Mouse (Mus musculus) T-cell, adult 2 months (primary cell): Measurements from ENCODE around the gene Ube4b.

Experiments used
- DNase-seq: peaks from one replicate; pipeline ENCODE4 v3.0.0; 2022; ENCODE audit warnings: low spot score

Gene Ube4b

GRCm38 (mm10) chr4:149303502-149303901 lies 123.0 kb downstream of the Ube4b start:
- DNase-seq, result no peak

- no peak for DNase-seq
These were observed 123.8 kb downstream of the Ube4b start for GRCm38 (mm10) chr4:149302751-149303150.

- no peak for DNase-seq
These were observed 124.4 kb downstream of the Ube4b start for GRCm38 (mm10) chr4:149302136-149302535.

- no peak for DNase-seq
These were observed 130.0 kb downstream of the Ube4b start for GRCm38 (mm10) chr4:149296501-149296900.

GRCm38 (mm10) chr4:149292984-149293383 lies 133.6 kb downstream of the Ube4b start:
- DNase-seq, result no peak

GRCm38 (mm10) chr4:149291061-149291460 lies 135.5 kb downstream of the Ube4b start:
- DNase-seq, result no peak

- no peak for DNase-seq
These were observed 136.3 kb downstream of the Ube4b start for GRCm38 (mm10) chr4:149290157-149290750.

GRCm38 (mm10) chr4:149286287-149287137 lies 140.0 kb downstream of the Ube4b start:
- no peak for DNase-seq

- DNase-seq, result no peak
These were observed 140.9 kb downstream of the Ube4b start for GRCm38 (mm10) chr4:149285691-149286090.

- DNase-seq, result no peak
These were observed 143.5 kb downstream of the Ube4b start for GRCm38 (mm10) chr4:149283018-149283417.

GRCm38 (mm10) chr4:149282025-149282738 lies 144.4 kb downstream of the Ube4b start:
- DNase-seq, result peak; percentile 83
